Mouse (Mus musculus): ENCODE results near the gene Mc3r. TPM values are rescaled to one million over a fixed set of nuclear protein-coding genes. Genes with fewer than 3 reads are reported as not detected.

Gene Mc3r
- polyA plus RNA-seq, 1 experiment, result not detected

DNA sequence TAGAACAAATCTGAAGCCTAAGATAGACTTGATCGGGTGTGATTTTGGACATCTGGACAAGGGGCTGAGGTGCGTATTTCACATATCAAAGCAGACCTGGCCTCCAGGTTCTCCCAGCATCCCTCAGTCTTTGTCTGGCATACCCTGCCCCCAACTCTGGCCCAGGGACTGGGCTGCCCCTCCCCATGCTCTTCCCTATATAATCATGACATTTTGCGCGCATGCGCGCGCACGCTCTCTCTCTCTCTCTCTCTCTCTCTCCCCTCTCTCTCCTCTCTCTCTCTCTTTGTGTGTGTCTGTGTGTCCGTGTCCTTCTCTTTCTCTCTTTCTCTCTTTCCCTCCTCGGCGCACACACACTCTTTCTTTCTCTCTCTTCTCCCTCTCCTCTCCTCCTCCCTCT is 21.6 kb downstream of the Mc3r start:
- Histone ChIP-seq H3K4me3 (ENCODE audit: insufficient read depth, low read depth, low read length) (no peak overlapping the region), H3K27ac (ENCODE audit: insufficient read depth, low read depth, low read length) (no peak overlapping the region)

DNA sequence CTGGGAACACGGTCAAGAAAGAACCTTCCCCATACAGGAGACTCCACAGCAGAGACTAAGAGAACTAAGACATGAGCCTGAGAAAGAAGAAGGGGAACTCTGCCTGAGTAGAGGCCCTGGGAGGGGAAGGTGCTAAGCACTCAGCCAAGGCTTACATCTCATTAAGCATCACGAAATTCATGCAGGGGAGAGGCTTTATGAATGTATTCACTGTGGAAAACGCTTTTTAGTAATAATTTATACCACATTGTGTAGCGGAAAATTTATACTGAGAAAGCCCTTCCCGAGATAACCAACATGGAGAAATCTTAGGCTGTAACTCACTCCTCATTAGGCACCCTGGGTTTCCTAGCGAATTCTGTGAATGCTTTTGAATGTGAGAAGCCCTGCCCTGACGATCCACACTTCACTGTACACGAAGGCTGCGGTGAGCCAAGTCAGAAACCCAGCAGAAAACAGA is 22.2 kb downstream of the Mc3r start:
- WGBS, result 37% methylated on average over 9 of the region's 9 CpGs
- Histone ChIP-seq H3K4me1 (ENCODE audit: control insufficient read depth, insufficient read depth, low read length) (peaks cover 8% of the 10 kb centered on the region), H3K27ac (ENCODE audit: insufficient read depth, low read depth, low read length) (no peak overlapping the region)

More for the DNA sequence above, 21.6 kb downstream of the Mc3r start:
- 57% methylated on average over 11 of the region's 11 CpGs for WGBS
- TF ChIP-seq POLR2A (IDR thresholded peaks at IDR 0.05; ENCODE audit: insufficient read depth, low read depth, low read length) (no peak), CTCF (IDR thresholded peaks at IDR 0.05; ENCODE audit: insufficient read depth, low read depth, low read length) (no peak)
- peaks cover 8% of the 10 kb centered on the region for H3K4me1 ChIP-seq (ENCODE audit: control insufficient read depth, insufficient read depth, low read length)

DNA sequence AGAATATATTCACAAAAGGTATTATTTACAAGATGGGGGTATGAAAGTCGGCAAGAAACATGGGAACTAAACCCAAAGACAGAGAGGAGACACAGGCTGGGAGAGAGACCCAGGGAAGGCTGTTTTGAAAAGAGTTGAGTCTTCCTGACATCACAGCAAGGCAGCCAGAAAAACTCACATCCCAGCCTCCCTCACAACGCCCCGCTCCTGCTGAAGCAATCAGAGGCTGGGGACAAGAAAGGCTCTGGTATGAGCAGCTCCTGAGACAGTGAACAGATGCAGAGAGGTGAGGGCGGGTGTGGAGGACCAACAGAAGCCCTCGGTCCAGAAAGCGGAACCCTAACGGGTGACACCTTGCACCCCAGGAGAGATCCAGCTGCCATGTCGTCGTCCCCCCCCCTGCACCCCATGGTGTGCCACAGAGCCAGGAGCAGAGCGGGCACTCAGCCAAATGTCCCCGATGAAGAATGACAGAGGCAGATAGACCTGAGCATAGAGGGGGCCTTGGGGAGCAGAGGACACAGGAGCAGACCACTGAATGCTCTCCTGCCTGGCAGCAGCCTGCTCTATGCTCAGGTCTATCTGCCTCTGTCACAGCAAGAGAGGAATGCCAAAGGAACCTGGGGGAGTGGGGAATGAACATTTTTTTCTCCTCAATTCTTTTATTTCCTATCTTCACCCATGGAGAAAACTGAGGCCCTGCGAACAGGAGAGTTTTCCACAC is 22.8 kb downstream of the Mc3r start:
- Histone ChIP-seq H3K27ac (ENCODE audit: insufficient read depth, low read depth, low read length) (no peak overlapping the region), H3K4me1 (ENCODE audit: control insufficient read depth, insufficient read depth, low read length) (peaks cover 8% of the 10 kb centered on the region), H3K4me3 (ENCODE audit: insufficient read depth, low read depth, low read length) (no peak overlapping the region)
- 63% methylated on average over 12 of the region's 12 CpGs for WGBS
- no peak for TF ChIP-seq POLR2A (IDR thresholded peaks at IDR 0.05; ENCODE audit: insufficient read depth, low read depth, low read length)
- TF ChIP-seq CTCF (IDR thresholded peaks at IDR 0.05; ENCODE audit: insufficient read depth, low read depth, low read length), result no peak

More for the DNA sequence above, 22.2 kb downstream of the Mc3r start:
- H3K4me3 ChIP-seq (ENCODE audit: insufficient read depth, low read depth, low read length), result no peak overlapping the region
- TF ChIP-seq CTCF (IDR thresholded peaks at IDR 0.05; ENCODE audit: insufficient read depth, low read depth, low read length) (no peak), POLR2A (IDR thresholded peaks at IDR 0.05; ENCODE audit: insufficient read depth, low read depth, low read length) (no peak)

DNA sequence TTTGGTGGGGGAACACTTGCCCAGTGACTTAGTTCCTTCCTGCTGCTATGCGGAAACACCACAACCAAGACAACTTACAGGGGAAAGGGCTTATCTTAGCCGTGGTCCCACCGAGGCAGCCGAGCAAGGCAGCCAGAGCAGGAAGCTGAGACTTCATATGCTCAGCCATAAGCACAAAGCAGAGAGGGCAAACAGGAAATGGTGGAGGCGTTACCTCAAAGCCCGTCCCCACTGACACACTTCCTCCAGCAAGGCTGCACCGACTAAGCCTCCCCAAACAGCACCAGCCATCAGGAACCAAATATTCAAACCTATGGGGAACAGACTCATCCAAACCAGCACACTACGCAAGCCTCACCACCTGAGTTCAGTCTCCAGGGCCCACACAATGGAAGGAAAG is 26.4 kb downstream of the Mc3r start:
- Histone ChIP-seq H3K27ac (ENCODE audit: insufficient read depth, low read depth, low read length) (no peak overlapping the region), H3K4me3 (ENCODE audit: insufficient read depth, low read depth, low read length) (no peak overlapping the region), H3K4me1 (ENCODE audit: control insufficient read depth, insufficient read depth, low read length) (peaks cover 8% of the 10 kb centered on the region)
- no peak for TF ChIP-seq POLR2A (IDR thresholded peaks at IDR 0.05; ENCODE audit: insufficient read depth, low read depth, low read length)
- TF ChIP-seq CTCF (IDR thresholded peaks at IDR 0.05; ENCODE audit: insufficient read depth, low read depth, low read length), result no peak
- WGBS, result 84% methylated on average over 8 of the region's 8 CpGs

DNA sequence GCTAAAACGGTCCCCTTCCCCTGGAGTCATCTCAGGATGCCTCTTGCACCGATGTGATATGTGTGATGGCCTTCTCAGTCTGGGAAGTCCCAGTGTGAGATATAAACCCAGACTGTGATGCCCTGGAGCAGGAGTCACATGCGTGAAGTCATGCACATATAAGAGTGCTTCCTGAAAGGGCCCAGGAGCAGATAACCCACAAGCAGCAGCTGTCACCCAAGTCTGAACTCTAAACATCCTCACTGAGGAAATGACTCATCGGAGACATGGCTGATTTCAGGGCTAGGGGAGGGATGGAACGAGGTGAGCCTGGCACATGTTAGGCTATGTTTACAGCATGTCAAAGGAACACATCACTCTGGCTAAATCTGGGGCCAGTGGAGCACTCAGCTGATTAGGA is 27.9 kb downstream of the Mc3r start:
- Histone ChIP-seq H3K27ac (ENCODE audit: insufficient read depth, low read depth, low read length) (no peak overlapping the region), H3K4me1 (ENCODE audit: control insufficient read depth, insufficient read depth, low read length) (peaks cover 2% of the 10 kb centered on the region), H3K4me3 (ENCODE audit: insufficient read depth, low read depth, low read length) (no peak overlapping the region)
- TF ChIP-seq POLR2A (IDR thresholded peaks at IDR 0.05; ENCODE audit: insufficient read depth, low read depth, low read length) (no peak), CTCF (IDR thresholded peaks at IDR 0.05; ENCODE audit: insufficient read depth, low read depth, low read length) (no peak)
- WGBS, result 65% methylated on average over 5 of the region's 5 CpGs

DNA sequence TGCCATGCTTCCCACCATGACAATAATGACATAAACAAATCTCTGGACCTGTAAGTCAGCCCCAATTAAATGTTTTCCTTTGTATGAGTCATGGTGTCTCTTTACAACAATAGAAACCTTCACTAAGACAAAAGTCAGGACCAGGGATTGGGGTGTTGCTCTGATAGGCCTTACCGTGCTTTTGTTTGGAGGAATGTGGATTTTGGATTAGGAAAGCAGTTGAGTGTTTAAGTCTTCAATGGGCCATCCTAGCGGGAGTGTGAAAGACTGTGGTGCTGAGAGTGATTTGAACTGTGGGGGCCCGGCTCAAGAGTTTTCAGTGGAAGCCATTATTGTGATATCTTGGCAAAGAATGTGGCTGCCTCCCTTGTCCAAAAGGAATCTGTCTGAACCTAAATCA is 30.7 kb downstream of the Mc3r start:
- peaks cover 5% of the 10 kb centered on the region; the same call in 1 of the 2 replicates for H3K4me1 ChIP-seq (ENCODE audit: control insufficient read depth, insufficient read depth, low read length)
- WGBS, result 83% methylated on average over 3 of the region's 3 CpGs
- no peak overlapping the region for H3K27ac ChIP-seq (ENCODE audit: insufficient read depth, low read depth, low read length)
- TF ChIP-seq POLR2A (IDR thresholded peaks at IDR 0.05; ENCODE audit: insufficient read depth, low read depth, low read length) (no peak), CTCF (IDR thresholded peaks at IDR 0.05; ENCODE audit: insufficient read depth, low read depth, low read length) (no peak)
- no peak overlapping the region for H3K4me3 ChIP-seq (ENCODE audit: insufficient read depth, low read depth, low read length)

DNA sequence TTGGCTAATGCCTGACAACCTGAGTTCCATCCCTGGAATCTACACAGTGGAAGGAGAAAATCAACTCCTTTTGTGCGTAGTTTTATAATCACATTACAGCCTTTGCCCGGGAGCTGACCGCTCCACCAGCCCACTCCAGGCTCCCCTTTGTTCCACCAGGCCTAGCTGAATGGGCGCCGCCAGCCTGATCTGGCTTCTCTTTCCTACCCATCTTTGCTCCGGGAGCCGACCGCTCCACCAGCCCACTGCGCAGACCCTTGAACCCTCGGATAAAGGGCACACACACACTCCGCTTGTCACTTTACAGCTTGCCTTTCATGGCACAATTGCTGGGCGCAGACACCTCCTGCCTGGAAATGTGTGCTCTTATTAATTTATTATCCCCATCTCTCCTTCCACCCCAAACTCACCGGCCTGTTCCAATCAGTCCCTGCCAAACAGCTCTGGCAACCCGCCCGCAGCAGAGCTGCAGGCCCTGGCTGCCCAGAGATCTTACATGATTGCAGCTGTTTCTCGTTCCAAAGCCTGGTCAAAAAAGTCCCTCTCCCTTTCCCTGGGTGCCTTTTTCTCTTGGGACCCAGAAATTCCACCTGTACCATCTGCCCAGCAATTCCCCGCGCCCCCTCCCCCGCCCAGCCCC is 33.9 kb downstream of the Mc3r start:
- Histone ChIP-seq H3K4me1 (ENCODE audit: control insufficient read depth, insufficient read depth, low read length) (peaks cover 5% of the 10 kb centered on the region; the same call in 1 of the 2 replicates), H3K4me3 (ENCODE audit: insufficient read depth, low read depth, low read length) (no peak overlapping the region), H3K27ac (ENCODE audit: insufficient read depth, low read depth, low read length) (no peak overlapping the region)
- TF ChIP-seq POLR2A (IDR thresholded peaks at IDR 0.05; ENCODE audit: insufficient read depth, low read depth, low read length), result no peak
- TF ChIP-seq CTCF (IDR thresholded peaks at IDR 0.05; ENCODE audit: insufficient read depth, low read depth, low read length), result no peak
- 52% methylated on average over 19 of the region's 19 CpGs for WGBS

DNA sequence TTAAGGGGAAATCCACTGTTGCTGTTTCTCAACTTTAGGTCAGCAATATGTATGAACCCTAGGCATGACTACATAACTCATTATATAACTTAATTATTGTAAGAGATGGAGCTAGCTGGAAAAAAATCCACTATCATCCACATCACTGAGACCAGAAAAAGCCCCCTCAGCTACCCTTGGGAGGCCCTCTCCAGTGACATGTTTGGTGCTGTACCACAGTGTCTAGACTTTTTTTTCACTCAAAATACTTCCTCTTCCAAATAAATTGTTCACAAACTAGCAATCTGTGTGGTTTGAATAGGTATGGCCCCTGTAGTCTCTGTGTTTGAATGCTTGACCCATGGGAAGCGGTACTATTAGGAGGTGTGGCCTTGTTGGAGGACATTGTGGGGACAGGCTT is 39.4 kb downstream of the Mc3r start:
- peaks cover 11% of the 10 kb centered on the region for H3K4me1 ChIP-seq (ENCODE audit: control insufficient read depth, insufficient read depth, low read length)
- 100% methylated on average over 1 of the region's 1 CpGs for WGBS
- H3K4me3 ChIP-seq (ENCODE audit: insufficient read depth, low read depth, low read length), result no peak overlapping the region
- TF ChIP-seq CTCF (IDR thresholded peaks at IDR 0.05; ENCODE audit: insufficient read depth, low read depth, low read length) (no peak), POLR2A (IDR thresholded peaks at IDR 0.05; ENCODE audit: insufficient read depth, low read depth, low read length) (no peak)
- H3K27ac ChIP-seq (ENCODE audit: insufficient read depth, low read depth, low read length), result no peak overlapping the region

DNA sequence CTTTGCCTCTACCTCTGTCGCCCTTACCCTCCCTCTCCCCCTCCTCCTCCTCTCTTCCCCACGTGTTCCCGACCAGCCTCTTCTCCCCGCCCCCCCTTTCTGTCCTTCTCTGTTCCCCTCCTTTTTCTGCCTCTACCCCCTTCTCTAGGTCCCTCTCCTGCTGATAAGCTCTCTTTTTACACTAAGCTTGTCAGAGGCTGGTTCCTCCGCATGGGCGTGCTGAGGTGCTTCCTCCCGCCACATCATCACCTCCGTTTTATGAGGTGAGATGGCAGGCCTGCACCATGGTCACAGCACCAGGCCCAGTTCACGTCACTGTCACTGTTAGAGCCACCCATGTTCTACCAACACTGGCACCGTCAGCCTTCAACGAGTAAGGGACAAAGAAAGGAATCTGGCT is 40.7 kb downstream of the Mc3r start:
- H3K4me3 ChIP-seq (ENCODE audit: insufficient read depth, low read depth, low read length), result no peak overlapping the region
- WGBS, result 54% methylated on average over 11 of the region's 11 CpGs

More for the DNA sequence above, 40.7 kb downstream of the Mc3r start:
- Histone ChIP-seq H3K27ac (ENCODE audit: insufficient read depth, low read depth, low read length) (no peak overlapping the region), H3K4me1 (ENCODE audit: control insufficient read depth, insufficient read depth, low read length) (peaks cover 13% of the 10 kb centered on the region)
- no peak for TF ChIP-seq POLR2A (IDR thresholded peaks at IDR 0.05; ENCODE audit: insufficient read depth, low read depth, low read length)
- TF ChIP-seq CTCF (IDR thresholded peaks at IDR 0.05; ENCODE audit: insufficient read depth, low read depth, low read length), result no peak
